Mouse (Mus musculus) cortical plate, adult 2 months (tissue): ENCODE results near the gene Sdk1. TPM values are rescaled to one million over a fixed set of nuclear protein-coding genes. Genes with fewer than 3 reads are reported as not detected.

ENCODE experiments used
- H3K27ac ChIP-seq: fragments of 200-500 bp; 2 replicates; pipeline ENCODE4 v1.5.1; 2012; ENCODE audit warnings: low read length, control low read depth, inconsistent platforms; ENCODE audit not compliant: insufficient read depth
- H3K4me1 ChIP-seq: fragments of 200-500 bp; 2 replicates; pipeline ENCODE4 v1.6.1; 2011; ENCODE audit warnings: low read length; ENCODE audit not compliant: control insufficient read depth, insufficient read depth
- H3K4me3 ChIP-seq: fragments of 200-500 bp; 2 replicates; pipeline ENCODE4 v1.5.1; 2011; ENCODE audit warnings: mild to moderate bottlenecking, low read length, control low read depth; ENCODE audit not compliant: insufficient read depth
- CTCF ChIP-seq: fragments of 200-500 bp; IDR thresholded peaks from 2 replicates; pipeline ENCODE4 v1.5.1; 2011; ENCODE audit warnings: mild to moderate bottlenecking, control low read depth, low read length; ENCODE audit not compliant: insufficient read depth; ENCODE audit errors: extremely low read depth
- POLR2A ChIP-seq: fragments of 200-500 bp; IDR thresholded peaks from 2 replicates; pipeline ENCODE4 v1.6.1; 2011; ENCODE audit warnings: mild to moderate bottlenecking, low read length, control low read depth; ENCODE audit not compliant: insufficient read depth; ENCODE audit errors: extremely low read depth
- polyA plus RNA-seq: library from polyadenylated mRNA; depleted of rRNA; stranded (reverse); fragments of >200 nt; gene quantifications from 2 replicates; pipeline ENCODE4 v1.2.3, GENCODE M21; 2012

Gene Sdk1
- polyA plus RNA-seq, 1 experiment: 3.3 TPM

GRCm38 (mm10) chr5:141764111-141764510 is 522.8 kb downstream of the Sdk1 start:
- no peak overlapping the region for H3K4me3 ChIP-seq
- no peak overlapping the region for H3K27ac ChIP-seq
- H3K4me1 ChIP-seq: no peaks in the 10 kb centered on the region
- TF ChIP-seq CTCF: no peak
- TF ChIP-seq POLR2A: no peak

- Histone ChIP-seq H3K4me1 (no peaks in the 10 kb centered on the region), H3K27ac (no peak overlapping the region), H3K4me3 (no peak overlapping the region)
- TF ChIP-seq POLR2A (no peak), CTCF (no peak)
Observed at GRCm38 (mm10) chr5:141768761-141769515, 527.6 kb downstream of the Sdk1 start.

- H3K27ac ChIP-seq: no peak overlapping the region
- no peak overlapping the region for H3K4me3 ChIP-seq
- H3K4me1 ChIP-seq: no peaks in the 10 kb centered on the region
- TF ChIP-seq POLR2A (no peak), CTCF (no peak)
Observed at GRCm38 (mm10) chr5:141771516-141771915, 530.2 kb downstream of the Sdk1 start.

- Histone ChIP-seq H3K4me1 (no peaks in the 10 kb centered on the region), H3K27ac (no peak overlapping the region), H3K4me3 (no peak overlapping the region)
- no peak for TF ChIP-seq POLR2A
- TF ChIP-seq CTCF: no peak
Observed at GRCm38 (mm10) chr5:141778231-141778630, 536.9 kb downstream of the Sdk1 start.

GRCm38 (mm10) chr5:141781142-141781541 is 539.9 kb downstream of the Sdk1 start:
- Histone ChIP-seq H3K27ac (no peak overlapping the region), H3K4me3 (no peak overlapping the region), H3K4me1 (no peaks in the 10 kb centered on the region)
- TF ChIP-seq CTCF (no peak), POLR2A (no peak)

GRCm38 (mm10) chr5:141782330-141782729 is 541.0 kb downstream of the Sdk1 start:
- TF ChIP-seq CTCF (no peak), POLR2A (no peak)
- no peak overlapping the region for H3K27ac ChIP-seq
- H3K4me3 ChIP-seq: no peak overlapping the region
- H3K4me1 ChIP-seq: no peaks in the 10 kb centered on the region

- no peak overlapping the region for H3K27ac ChIP-seq
- TF ChIP-seq CTCF (no peak), POLR2A (no peak)
- H3K4me3 ChIP-seq: no peak overlapping the region
- no peaks in the 10 kb centered on the region for H3K4me1 ChIP-seq
Observed at GRCm38 (mm10) chr5:141783516-141783915, 542.2 kb downstream of the Sdk1 start.

GRCm38 (mm10) chr5:141793926-141794325 is 552.6 kb downstream of the Sdk1 start:
- Histone ChIP-seq H3K27ac (no peak overlapping the region), H3K4me3 (no peak overlapping the region), H3K4me1 (no peaks in the 10 kb centered on the region)
- TF ChIP-seq POLR2A: no peak
- no peak for TF ChIP-seq CTCF

GRCm38 (mm10) chr5:141823823-141824330 is 582.6 kb downstream of the Sdk1 start:
- no peak for TF ChIP-seq POLR2A
- no peak for TF ChIP-seq CTCF
- Histone ChIP-seq H3K27ac (no peak overlapping the region), H3K4me3 (no peak overlapping the region), H3K4me1 (no peaks in the 10 kb centered on the region)

- Histone ChIP-seq H3K4me3 (no peak overlapping the region), H3K27ac (no peak overlapping the region), H3K4me1 (no peaks in the 10 kb centered on the region)
- no peak for TF ChIP-seq POLR2A
- no peak for TF ChIP-seq CTCF
Observed at GRCm38 (mm10) chr5:141824739-141825379, 583.6 kb downstream of the Sdk1 start.
